In the genomic region with DNA sequence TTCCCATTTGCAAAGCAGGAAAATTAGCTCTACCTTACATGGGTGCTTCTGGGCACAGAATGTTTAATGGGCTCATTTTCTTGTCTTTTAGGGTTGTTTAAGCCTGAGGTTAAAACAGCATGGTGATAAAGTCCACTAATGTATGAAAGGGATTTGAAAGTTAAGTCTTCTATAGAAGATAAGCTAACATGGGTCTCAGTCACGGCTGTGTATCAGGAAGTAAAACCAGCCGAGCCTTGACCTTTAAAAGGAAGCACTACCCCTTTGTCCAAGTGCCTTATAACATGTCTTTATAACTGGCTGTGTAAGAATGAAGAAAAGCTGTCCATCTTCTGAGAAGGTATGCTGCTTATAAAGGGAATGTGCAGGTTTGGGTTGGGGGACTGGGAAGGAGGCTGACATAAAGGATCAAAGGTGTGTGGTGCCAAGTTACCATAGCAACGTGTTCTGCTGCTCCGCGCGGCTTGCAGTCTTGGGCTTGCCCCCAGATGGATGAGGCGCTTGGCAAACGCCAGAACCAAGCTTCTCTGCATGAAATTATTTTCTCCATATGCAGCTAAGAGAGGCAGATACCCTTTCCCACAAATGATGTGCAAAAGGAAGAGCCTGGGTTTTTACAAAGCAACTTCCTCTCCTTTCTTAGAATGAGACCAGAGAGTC, we compare ENCODE assay signal across 7 mouse cellular contexts. TPM values are rescaled to one million over a fixed set of nuclear protein-coding genes. Genes with fewer than 3 reads are reported as not detected.
DNase-seq lines count a peak whose midpoint lies in the region; ATAC-seq lines count a peak whose summit lies in the region.

No protein-coding gene starts in this region.

- 3% methylated on average over 8 of the region's 8 CpGs for WGBS in forebrain, embryonic 14.5 days
- 22% methylated on average over 8 of the region's 8 CpGs for WGBS in hindbrain, embryonic 11.5 days
- WGBS in midbrain, embryonic 13.5 days, result under 1% methylated on average over 8 of the region's 8 CpGs

- H3K27ac ChIP-seq in forebrain, embryonic 14.5 days (ENCODE audit: low read depth, low read length), result peak overlapping the region; percentile 81
- 0 out of 2 replicates have a peak overlapping the region, but pooled peaks have one; percentile 12 for H3K27ac ChIP-seq in hindbrain, embryonic 11.5 days (ENCODE audit: low read depth, low read length)
- peak overlapping the region; percentile 86 for H3K27ac ChIP-seq in midbrain, embryonic 13.5 days

- H3K9ac ChIP-seq in forebrain, embryonic 14.5 days (ENCODE audit: low read length), result no peak overlapping the region
- H3K9ac ChIP-seq in hindbrain, embryonic 11.5 days (ENCODE audit: low read depth, low read length), result no peak overlapping the region
- H3K9ac ChIP-seq in midbrain, embryonic 13.5 days (replicated peaks), result peak overlapping the region; percentile 36; the same call in 1 of the 2 replicates

- H3K4me1 ChIP-seq in forebrain, embryonic 14.5 days (ENCODE audit: control insufficient read depth, insufficient read depth, low read length), result peaks cover 11% of the 10 kb centered on the region; the same call in 1 of the 2 replicates
- no peaks in the 10 kb centered on the region; the same call in 1 of the 2 replicates for H3K4me1 ChIP-seq in hindbrain, embryonic 11.5 days (replicated peaks; ENCODE audit: control insufficient read depth, insufficient read depth, low read length)
- peaks cover 24% of the 10 kb centered on the region for H3K4me1 ChIP-seq in midbrain, embryonic 13.5 days (replicated peaks)

- H3K4me2 ChIP-seq in forebrain, embryonic 14.5 days (ENCODE audit: low read length), result peak overlapping the region; percentile 32; the same call in 1 of the 2 replicates
- no peak overlapping the region for H3K4me2 ChIP-seq in hindbrain, embryonic 11.5 days (replicated peaks; ENCODE audit: low read depth, low read length)
- peak overlapping the region; percentile 40 for H3K4me2 ChIP-seq in midbrain, embryonic 13.5 days (replicated peaks)

- DNase-seq in R1 (ENCODE audit: low read depth, low spot score), result peak; percentile 80
- DNase-seq in forebrain, embryonic 14.5 days (ENCODE audit: low spot score), result peak; percentile 94
- DNase-seq in hindbrain, embryonic 11.5 days (ENCODE audit: low spot score), result peak; percentile 50
- DNase-seq in left cerebral cortex, adult 9 months (ENCODE audit: low spot score in 2 of 2), result peak; percentile 42 to 68
- no peak for DNase-seq in adipocyte (ENCODE audit: low spot score)

- ATAC-seq in cerebellum, adult (ENCODE audit: insufficient number of reproducible peaks, low FRiP score, low TSS enrichment), result peak; percentile 75
- ATAC-seq in forebrain, embryonic 14.5 days, result peak; percentile 96
- ATAC-seq in hindbrain, embryonic 11.5 days (ENCODE audit: low FRiP score), result 0 out of 2 replicates have a peak, but pooled peaks have one; percentile 57
- ATAC-seq in midbrain, embryonic 13.5 days, result peak; percentile 95

- no peaks in the 10 kb centered on the region for H3K9me3 ChIP-seq in forebrain, embryonic 14.5 days (replicated peaks; ENCODE audit: control insufficient read depth, low read length)
- H3K9me3 ChIP-seq in hindbrain, embryonic 11.5 days (ENCODE audit: control insufficient read depth, low read length), result no peaks in the 10 kb centered on the region
- no peaks in the 10 kb centered on the region for H3K9me3 ChIP-seq in midbrain, embryonic 13.5 days

- H3K27me3 ChIP-seq in forebrain, embryonic 14.5 days (replicated peaks; ENCODE audit: control insufficient read depth, insufficient read depth, low read length), result no peaks in the 10 kb centered on the region
- no peaks in the 10 kb centered on the region for H3K27me3 ChIP-seq in hindbrain, embryonic 11.5 days (ENCODE audit: control insufficient read depth, insufficient read depth, low read length)
- H3K27me3 ChIP-seq in midbrain, embryonic 13.5 days, result no peaks in the 10 kb centered on the region

- H3K4me3 ChIP-seq in forebrain, embryonic 14.5 days (ENCODE audit: low read depth, low read length), result no peak overlapping the region
- H3K4me3 ChIP-seq in hindbrain, embryonic 11.5 days (ENCODE audit: low read depth, low read length), result no peak overlapping the region
- H3K4me3 ChIP-seq in midbrain, embryonic 13.5 days (replicated peaks), result peak overlapping the region; percentile 7; the same call in 1 of the 2 replicates

- no peaks in the 10 kb centered on the region for H3K36me3 ChIP-seq in forebrain, embryonic 14.5 days (ENCODE audit: control insufficient read depth, insufficient read depth, low read length)
- no peaks in the 10 kb centered on the region for H3K36me3 ChIP-seq in hindbrain, embryonic 11.5 days (ENCODE audit: control insufficient read depth, insufficient read depth, low read length)
- H3K36me3 ChIP-seq in midbrain, embryonic 13.5 days, result no peaks in the 10 kb centered on the region

RNA-seq across cellular contexts. Expression of gene Eed, which starts 48.2 kb away (rescaled TPM):
- polyA plus RNA-seq in forebrain, embryonic 14.5 days (2014; fragmentation: Nextera tagmentation; extraction: Ambion mirVana), result 41.2 and 43.5 TPM in 2 replicates
- polyA plus RNA-seq in hindbrain, embryonic 11.5 days (2014; fragmentation: Nextera tagmentation; extraction: Ambion mirVana), result 74.3 and 80.5 TPM in 2 replicates
- 36.6 and 42.4 TPM in 2 replicates for polyA plus RNA-seq in midbrain, embryonic 13.5 days (2015; fragmentation: Nextera tagmentation; extraction: Ambion mirVana)

Comparison
In these comparisons a context has a peak if more than half of its experiments do, and no peak if none do; other contexts are left out.
1. H3K27ac ChIP-seq: peak in every context shown above with its lines; median percentile 86 in midbrain, embryonic 13.5 days; 81 in forebrain, embryonic 14.5 days; 12 in hindbrain, embryonic 11.5 days.